Comparison of ENCODE assay signal across 8 mouse cellular contexts in the genomic region with DNA sequence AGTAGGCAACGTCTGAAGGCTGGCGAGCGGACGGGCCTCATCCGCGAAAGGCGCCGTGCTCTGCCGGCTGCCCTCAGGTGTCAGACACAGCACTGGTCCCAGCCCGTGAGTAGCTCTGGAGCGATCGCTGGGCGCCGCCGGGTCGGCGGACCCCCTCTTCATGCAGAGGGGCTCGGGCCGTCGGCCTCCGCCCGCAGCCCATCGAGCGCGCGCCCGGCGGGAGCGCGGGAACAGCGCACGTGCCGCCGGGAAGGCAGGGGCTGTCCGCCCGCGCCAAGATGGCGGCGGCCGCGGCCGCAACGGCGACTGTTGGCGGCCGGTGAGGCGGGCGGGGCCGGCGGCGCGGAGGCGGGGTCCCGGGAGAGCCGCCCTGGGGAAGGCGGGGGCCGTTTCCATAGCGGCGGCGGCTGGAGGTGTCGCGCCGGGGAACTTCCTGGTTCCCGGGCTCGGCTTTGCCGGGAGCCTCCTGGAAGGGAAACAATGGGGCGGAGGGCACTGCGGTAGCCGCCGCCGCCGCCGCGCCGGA. TPM values are rescaled to one million over a fixed set of nuclear protein-coding genes. Genes with fewer than 3 reads are reported as not detected.
DNase-seq lines count a peak whose midpoint lies in the region; ATAC-seq and TF ChIP-seq lines count a peak whose summit lies in the region.

A gene (plus strand): TSS at position 292 of the 526 bp plus-strand sequence.

- H3K79me2 ChIP-seq in C2C12 (ENCODE audit: control insufficient read depth, insufficient read depth), result peaks cover 46% of the 10 kb centered on the region
- H3K79me2 ChIP-seq in liver, adult 2 months (ENCODE audit: control insufficient read depth, insufficient read depth, low read length), result peaks cover 10% of the 10 kb centered on the region; the same call in 1 of the 2 replicates

- H3K9ac ChIP-seq in heart, embryonic 11.5 days (ENCODE audit: low read depth, low read length), result peak within 1 kb of the TSS; percentile 98
- H3K9ac ChIP-seq in kidney, embryonic 16.5 days (replicated peaks; ENCODE audit: low read length), result peak within 1 kb of the TSS; percentile 97
- peak within 1 kb of the TSS; percentile 93 for H3K9ac ChIP-seq in liver, adult 2 months (ENCODE audit: low read depth, low read length)

- TF ChIP-seq CTCF in C2C12 (IDR thresholded peaks at IDR 0.05; ENCODE audit: control insufficient read depth, insufficient read depth, insufficient read length), result no peak
- TF ChIP-seq CTCF in liver, adult 2 months (IDR thresholded peaks at IDR 0.05; ENCODE audit: low read depth, low read length), result no peak

- peak within 1 kb of the TSS; percentile 88 for H3ac ChIP-seq in C2C12 (ENCODE audit: control insufficient read depth, insufficient read length, low read depth)

- H3K9me3 ChIP-seq in heart, embryonic 11.5 days (replicated peaks; ENCODE audit: control insufficient read depth, low read length), result no peaks in the 10 kb centered on the region
- no peaks in the 10 kb centered on the region for H3K9me3 ChIP-seq in kidney, embryonic 16.5 days (ENCODE audit: low read length)

- peaks cover 4% of the 10 kb centered on the region; the same call in 1 of the 2 replicates for H3K4me1 ChIP-seq in heart, embryonic 11.5 days (ENCODE audit: control insufficient read depth, insufficient read depth, low read length)
- peaks cover 25% of the 10 kb centered on the region for H3K4me1 ChIP-seq in kidney, embryonic 16.5 days (ENCODE audit: insufficient read depth, low read length)
- peaks cover 3% of the 10 kb centered on the region for H3K4me1 ChIP-seq in liver, adult 2 months (ENCODE audit: control insufficient read depth, insufficient read depth, low read length)

- no peaks in the 10 kb centered on the region for H3K27me3 ChIP-seq in C2C12 (ENCODE audit: control insufficient read depth, insufficient read depth, insufficient read length)
- no peaks in the 10 kb centered on the region for H3K27me3 ChIP-seq in heart, embryonic 11.5 days (ENCODE audit: control insufficient read depth, insufficient read depth, low read length)
- no peaks in the 10 kb centered on the region for H3K27me3 ChIP-seq in kidney, embryonic 16.5 days (ENCODE audit: insufficient read depth, low read length)
- H3K27me3 ChIP-seq in liver, adult 2 months (ENCODE audit: control insufficient read depth, insufficient read depth, low read length), result no peaks in the 10 kb centered on the region

- peak within 1 kb of the TSS; percentile 98 for H3K27ac ChIP-seq in heart, embryonic 11.5 days (ENCODE audit: low read depth, low read length)
- peak within 1 kb of the TSS; percentile 100 for H3K27ac ChIP-seq in kidney, embryonic 16.5 days (ENCODE audit: low read length)
- peak within 1 kb of the TSS; percentile 88 for H3K27ac ChIP-seq in liver, adult 2 months (replicated peaks; ENCODE audit: insufficient read depth, low read depth, low read length)

- peak within 1 kb of the TSS; percentile 79 for H3K4me3 ChIP-seq in C2C12 (ENCODE audit: insufficient read depth, poor library complexity, severe bottlenecking)
- H3K4me3 ChIP-seq in heart, embryonic 11.5 days (ENCODE audit: low read depth, low read length), result peak within 1 kb of the TSS; percentile 97
- peak within 1 kb of the TSS; percentile 93 for H3K4me3 ChIP-seq in kidney, embryonic 16.5 days (ENCODE audit: low read length)
- H3K4me3 ChIP-seq in liver, adult 2 months (ENCODE audit: insufficient read depth, low read depth, low read length), result peak within 1 kb of the TSS; percentile 70

- peak; percentile 87 for DNase-seq in brain, adult 2 months (ENCODE audit: low read depth, low spot score)
- peak; percentile 63 for DNase-seq in liver, adult 2 months (ENCODE audit: extremely low read depth, low read depth, low spot score)
- DNase-seq in spleen, postnatal 36 days (ENCODE audit: low spot score in 2 of 2), result peak; percentile 86 to 87

- peak; percentile 89 for ATAC-seq in erythroblast, adult 5-6 weeks (replicated peaks; ENCODE audit: low FRiP score, poor library complexity, severe bottlenecking)
- peak; percentile 89 for ATAC-seq in heart, embryonic 11.5 days (replicated peaks; ENCODE audit: insufficient number of reproducible peaks, low FRiP score, low TSS enrichment)
- ATAC-seq in kidney, embryonic 16.5 days (ENCODE audit: low FRiP score, low TSS enrichment), result peak; percentile 89
- peak; percentile 54; the same call in 1 of the 2 replicates for ATAC-seq in monocyte, adult 5-6 weeks (replicated peaks; ENCODE audit: insufficient number of reproducible peaks, low FRiP score, low TSS enrichment, poor library complexity, severe bottlenecking)

- H3K79me3 ChIP-seq in C2C12 (ENCODE audit: low read depth), result peaks cover 30% of the 10 kb centered on the region

- 0 out of 2 replicates have a peak, but pooled peaks have one; percentile 43 for TF ChIP-seq POLR2A in liver, adult 2 months (IDR thresholded peaks at IDR 0.05; ENCODE audit: extremely low read depth, insufficient read depth, low read length)

- under 1% methylated on average over 42 of the region's 75 CpGs for WGBS in heart, embryonic 11.5 days (ENCODE audit: insufficient replicate concordance)
- under 1% methylated on average over 55 of the region's 75 CpGs for WGBS in kidney, embryonic 16.5 days
- under 1% methylated on average over 75 of the region's 75 CpGs for WGBS in liver, adult 2 months

- peak within 1 kb of the TSS; percentile 73 for H3K4me2 ChIP-seq in heart, embryonic 11.5 days
- H3K4me2 ChIP-seq in kidney, embryonic 16.5 days (replicated peaks; ENCODE audit: low read depth, low read length), result peak within 1 kb of the TSS; percentile 64

- no peaks in the 10 kb centered on the region for H3K36me3 ChIP-seq in C2C12 (ENCODE audit: control insufficient read depth, insufficient read depth)
- no peaks in the 10 kb centered on the region for H3K36me3 ChIP-seq in heart, embryonic 11.5 days (ENCODE audit: control insufficient read depth, insufficient read depth, low read length)
- no peaks in the 10 kb centered on the region for H3K36me3 ChIP-seq in kidney, embryonic 16.5 days (ENCODE audit: insufficient read depth, low read length)
- no peaks in the 10 kb centered on the region for H3K36me3 ChIP-seq in liver, adult 2 months (ENCODE audit: control insufficient read depth, insufficient read depth, low read length)

TF ChIP-seq in C2C12, 6 proteins besides CTCF, POLR2A, EP300 and RAD21:
- TF ChIP-seq CEBPB (IDR thresholded peaks at IDR 0.05; ENCODE audit: low read depth) (no peak), MAX (IDR thresholded peaks at IDR 0.05) (peak; percentile 95)

RNA-seq across cellular contexts. Expression of the gene that starts here (rescaled TPM):
- 6.1 TPM for polyA plus RNA-seq in C2C12 (2012; fragmentation: generic; extraction: Trizol)
- total RNA-seq in erythroblast, adult 5-6 weeks (2015; ENCODE audit: low replicate concordance), result 5.0 and 5.8 TPM in 2 replicates
- total RNA-seq in erythroblast, adult 5-6 weeks (2017; ENCODE audit: low replicate concordance), result 6.5 and 17.1 TPM in 2 replicates
- polyA plus RNA-seq in heart, embryonic 11.5 days (2014; fragmentation: Nextera tagmentation; extraction: Ambion mirVana), result 7.5 and 8.1 TPM in 2 replicates
- 8.6 and 8.8 TPM in 2 replicates for polyA plus RNA-seq in kidney, embryonic 16.5 days (2015; fragmentation: Nextera tagmentation; extraction: Ambion mirVana)
- 7.6 and 7.7 TPM in 2 replicates for total RNA-seq in liver, adult 2 months (2014; rRNA removed)
- 7.6 and 7.9 TPM in 2 replicates for polyA plus RNA-seq in liver, adult 2 months (2012; rRNA removed)
- total RNA-seq in monocyte, adult 5-6 weeks (2017), result 17.1 to 24.3 TPM (median 21.7 TPM) in 3 replicates

Comparison
In these comparisons a context has a peak if more than half of its experiments do, and no peak if none do; other contexts are left out.
1. Peak in every context shown above with its lines: DNase-seq, ATAC-seq, H3K4me3 ChIP-seq and H3K27ac ChIP-seq.